Mouse (Mus musculus) cortical plate, adult 2 months (tissue): ENCODE measurements at regions not wholly inside any gene's neighbourhood (a gene's known extent, or its start where the extent isn't known, plus 50 kb on each side); places are given as distances from the start of the nearest gene placed in this dataset.

Experiments used
- CTCF ChIP-seq: fragments of 200-500 bp; IDR thresholded peaks from 2 replicates; pipeline ENCODE4 v1.5.1; 2011; ENCODE audit warnings: mild to moderate bottlenecking, control low read depth, low read length; ENCODE audit not compliant: insufficient read depth; ENCODE audit errors: extremely low read depth
- POLR2A ChIP-seq: fragments of 200-500 bp; IDR thresholded peaks from 2 replicates; pipeline ENCODE4 v1.6.1; 2011; ENCODE audit warnings: mild to moderate bottlenecking, low read length, control low read depth; ENCODE audit not compliant: insufficient read depth; ENCODE audit errors: extremely low read depth

- no peak for TF ChIP-seq POLR2A
- no peak for TF ChIP-seq CTCF
Observed at GRCm38 (mm10) chr10:111381689-111382088, 83.2 kb downstream of the Bbs10 start.
